Mouse (Mus musculus) forebrain, embryonic 12.5 days (tissue): Measurements from ENCODE around the gene A2ml1. TPM values are rescaled to one million over a fixed set of nuclear protein-coding genes. Genes with fewer than 3 reads are reported as not detected.

Source experiments
- ATAC-seq: fragments of 200-750 bp; cut with Nextera tagmentation; 2 replicates; pipeline ENCODE4 v1.8.0; 2017; ENCODE audit warnings: moderate TSS enrichment; ENCODE audit not compliant: low FRiP score
- H3K27ac ChIP-seq: fragments of 300-500 bp; sonication (generic); 2 replicates; pipeline ENCODE4 v1.5.1; 2016; ENCODE audit warnings: mild to moderate bottlenecking
- H3K27me3 ChIP-seq: fragments of 300-500 bp; sonication (generic); 2 replicates; pipeline ENCODE4 v1.6.1; 2016; ENCODE audit warnings: mild to moderate bottlenecking
- H3K36me3 ChIP-seq: fragments of 300-500 bp; sonication (generic); replicated peaks from 2 replicates; pipeline ENCODE4 v1.6.1; 2016; ENCODE audit warnings: mild to moderate bottlenecking
- H3K4me1 ChIP-seq: fragments of 300-500 bp; sonication (generic); 2 replicates; pipeline ENCODE4 v1.6.1; 2016
- H3K4me2 ChIP-seq: fragments of 300-500 bp; sonication (generic); 2 replicates; pipeline ENCODE4 v1.6.1; 2016; ENCODE audit warnings: mild to moderate bottlenecking, moderate library complexity
- H3K4me3 ChIP-seq: fragments of 300-500 bp; sonication (generic); replicated peaks from 2 replicates; pipeline ENCODE4 v1.5.1; 2016; ENCODE audit warnings: mild to moderate bottlenecking
- H3K9ac ChIP-seq: fragments of 300-500 bp; sonication (generic); 2 replicates; pipeline ENCODE4 v1.6.1; 2016; ENCODE audit warnings: mild to moderate bottlenecking
- H3K9me3 ChIP-seq: fragments of 300-500 bp; sonication (generic); 2 replicates; pipeline ENCODE4 v1.6.1; 2016
- WGBS: fragments of 180-500 bp; shearing (Covaris S2); methylation state at CpG from one replicate; pipeline ENCODE4 v1.1.7; 2016; 5-methylcytosine and 5-hydroxymethylcytosine counted together
- polyA plus RNA-seq: library from polyadenylated mRNA; unstranded; fragments of >200 nt; fragmentation: Nextera tagmentation; extraction: Ambion mirVana; gene quantifications from 2 replicates; pipeline ENCODE4 v1.2.1, GENCODE M21; 2016

The A2ml1 gene
- polyA plus RNA-seq, 1 experiment from 2014 or later, result 0.57 TPM

DNA sequence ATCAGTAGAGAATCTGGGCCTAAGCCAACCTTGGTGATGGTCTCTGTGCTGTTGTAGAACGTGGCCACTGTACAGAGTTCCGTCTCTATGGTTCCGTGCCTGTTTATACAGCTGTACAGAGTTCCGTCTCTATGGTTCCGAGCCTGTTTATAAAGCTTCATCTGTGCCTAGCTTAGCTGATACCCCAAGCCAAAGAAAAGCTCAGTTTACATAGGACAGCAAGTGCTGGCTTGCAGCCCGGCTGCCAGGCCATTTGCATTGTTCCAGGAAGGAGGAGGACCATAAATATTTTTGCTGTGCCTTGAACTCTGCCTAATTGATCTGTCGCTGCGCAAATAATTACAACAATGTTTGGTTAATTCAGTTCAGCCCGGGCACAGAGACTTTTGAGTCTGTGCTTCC, 15.7 kb upstream of the A2ml1 start:
- Histone ChIP-seq H3K4me3 (no peak overlapping the region), H3K9ac (no peak overlapping the region), H3K9me3 (no peaks in the 10 kb centered on the region), H3K27me3 (no peaks in the 10 kb centered on the region), H3K4me1 (peaks cover 8% of the 10 kb centered on the region), H3K36me3 (no peaks in the 10 kb centered on the region), H3K4me2 (peak overlapping the region; percentile 32), H3K27ac (no peak overlapping the region)
- WGBS, result 40% methylated on average over 9 of the region's 9 CpGs
- peak; percentile 69 for ATAC-seq

- H3K4me2 ChIP-seq, result no peak overlapping the region
- no peak for ATAC-seq
- H3K4me1 ChIP-seq, result peaks cover 5% of the 10 kb centered on the region
- WGBS, result 90% methylated on average over 9 of the region's 9 CpGs
- H3K27ac ChIP-seq, result no peak overlapping the region
- no peaks in the 10 kb centered on the region for H3K36me3 ChIP-seq
- H3K4me3 ChIP-seq, result no peak overlapping the region
- H3K27me3 ChIP-seq, result no peaks in the 10 kb centered on the region
- H3K9ac ChIP-seq, result no peak overlapping the region
- H3K9me3 ChIP-seq, result no peaks in the 10 kb centered on the region
Observed at GRCm38 (mm10) chr6:128594651-128595050, 13.2 kb upstream of the A2ml1 start.

GRCm38 (mm10) chr6:128589426-128589825, 8.0 kb upstream of the A2ml1 start:
- no peak overlapping the region for H3K4me2 ChIP-seq
- H3K4me1 ChIP-seq, result no peaks in the 10 kb centered on the region; the same call in 1 of the 2 replicates
- no peaks in the 10 kb centered on the region for H3K36me3 ChIP-seq
- no peaks in the 10 kb centered on the region for H3K9me3 ChIP-seq
- H3K9ac ChIP-seq, result no peak overlapping the region
- no peaks in the 10 kb centered on the region for H3K27me3 ChIP-seq
- no peak overlapping the region for H3K27ac ChIP-seq
- H3K4me3 ChIP-seq, result no peak overlapping the region
- WGBS, result 30% methylated on average over 4 of the region's 4 CpGs
- ATAC-seq, result no peak

DNA sequence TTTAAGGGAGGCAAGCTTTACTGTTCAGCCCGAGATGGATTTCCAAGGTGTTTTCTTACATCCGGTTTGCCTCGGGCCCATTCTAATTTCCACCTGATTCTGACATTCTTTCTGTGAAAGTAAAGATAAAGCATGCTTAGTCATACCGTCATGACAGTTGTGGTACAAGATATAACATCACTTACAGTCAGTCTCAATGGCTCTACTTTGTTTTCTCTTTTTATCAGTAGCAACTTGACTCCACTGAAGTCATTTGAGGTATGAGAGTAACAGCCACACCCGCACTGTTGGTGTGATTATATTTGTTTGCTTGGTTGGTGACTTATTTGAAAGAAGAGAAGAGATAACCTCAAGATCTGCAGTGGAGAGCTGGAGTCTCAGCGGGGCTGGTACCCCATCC, 6.2 kb upstream of the A2ml1 start:
- Histone ChIP-seq H3K9me3 (no peaks in the 10 kb centered on the region), H3K9ac (no peak overlapping the region), H3K27ac (no peak overlapping the region), H3K36me3 (no peaks in the 10 kb centered on the region), H3K27me3 (no peaks in the 10 kb centered on the region), H3K4me2 (no peak overlapping the region), H3K4me3 (no peak overlapping the region), H3K4me1 (no peaks in the 10 kb centered on the region; the same call in 1 of the 2 replicates)
- WGBS, result 88% methylated on average over 6 of the region's 6 CpGs
- ATAC-seq, result no peak

- Histone ChIP-seq H3K4me2 (no peak overlapping the region), H3K27me3 (no peaks in the 10 kb centered on the region), H3K36me3 (no peaks in the 10 kb centered on the region), H3K4me1 (no peaks in the 10 kb centered on the region; the same call in 1 of the 2 replicates), H3K9ac (no peak overlapping the region), H3K9me3 (no peaks in the 10 kb centered on the region), H3K27ac (no peak overlapping the region), H3K4me3 (no peak overlapping the region)
- WGBS, result 66% methylated on average over 11 of the region's 11 CpGs
- ATAC-seq, result peak; percentile 39; the same call in 1 of the 2 replicates
Observed at GRCm38 (mm10) chr6:128585642-128586245, 4.3 kb upstream of the A2ml1 start.

- H3K36me3 ChIP-seq, result no peaks in the 10 kb centered on the region
- H3K4me1 ChIP-seq, result no peaks in the 10 kb centered on the region; the same call in 1 of the 2 replicates
- no peak overlapping the region for H3K4me3 ChIP-seq
- no peaks in the 10 kb centered on the region for H3K27me3 ChIP-seq
- no peaks in the 10 kb centered on the region for H3K9me3 ChIP-seq
- H3K27ac ChIP-seq, result no peak overlapping the region
- no peak for ATAC-seq
- 29% methylated on average over 10 of the region's 10 CpGs for WGBS
- no peak overlapping the region for H3K4me2 ChIP-seq
- H3K9ac ChIP-seq, result no peak overlapping the region
Observed at GRCm38 (mm10) chr6:128584070-128584660, 2.8 kb upstream of the A2ml1 start.

DNA sequence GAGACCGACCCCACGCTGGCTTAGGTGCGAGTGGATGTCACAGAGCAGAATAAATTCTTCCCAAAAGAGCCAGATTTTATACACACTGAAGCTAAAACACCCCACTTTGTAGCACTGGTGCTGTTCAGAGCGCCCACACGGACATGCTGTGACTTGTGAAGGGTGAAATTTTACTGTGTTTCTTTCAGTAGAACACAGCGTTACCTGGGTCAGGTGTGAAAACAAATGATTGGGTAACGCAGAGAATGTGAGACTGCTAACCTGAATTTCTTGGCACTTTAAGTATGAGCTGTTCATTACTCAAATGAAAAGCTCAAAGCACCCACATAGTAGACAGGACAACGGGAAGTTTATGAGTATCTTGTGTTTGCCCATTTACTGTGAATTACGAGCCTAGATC, 4.1 kb downstream of the A2ml1 start:
- H3K4me2 ChIP-seq, result no peak overlapping the region
- H3K27ac ChIP-seq, result no peak overlapping the region
- no peak overlapping the region for H3K4me3 ChIP-seq
- no peaks in the 10 kb centered on the region for H3K9me3 ChIP-seq
- no peaks in the 10 kb centered on the region for H3K36me3 ChIP-seq
- ATAC-seq, result no peak
- no peaks in the 10 kb centered on the region for H3K27me3 ChIP-seq
- no peak overlapping the region for H3K9ac ChIP-seq
- 90% methylated on average over 9 of the region's 9 CpGs for WGBS
- no peaks in the 10 kb centered on the region for H3K4me1 ChIP-seq

DNA sequence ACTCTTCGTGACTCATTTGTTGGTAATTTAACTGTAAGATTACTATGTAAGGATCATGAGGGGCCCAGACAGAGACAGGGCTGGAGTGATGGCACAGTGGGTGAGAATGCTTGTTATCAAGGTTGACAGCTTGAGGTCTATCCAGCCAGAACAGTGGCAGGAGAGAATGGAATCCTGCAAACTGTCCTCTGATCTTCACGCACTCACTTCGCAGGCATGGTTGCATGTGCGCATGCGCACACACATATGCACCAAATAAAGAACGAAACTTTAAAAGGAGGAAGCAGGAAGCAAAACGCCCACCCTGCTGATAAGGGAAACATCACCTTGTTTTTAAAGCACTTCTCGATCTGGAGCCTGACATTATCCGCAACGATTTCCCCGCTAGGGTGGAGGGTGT, 14.8 kb downstream of the A2ml1 start:
- no peak overlapping the region for H3K4me2 ChIP-seq
- H3K27me3 ChIP-seq, result no peaks in the 10 kb centered on the region
- H3K9me3 ChIP-seq, result no peaks in the 10 kb centered on the region
- WGBS, result 94% methylated on average over 11 of the region's 11 CpGs
- H3K36me3 ChIP-seq, result no peaks in the 10 kb centered on the region
- H3K9ac ChIP-seq, result no peak overlapping the region
- H3K27ac ChIP-seq, result no peak overlapping the region
- no peak for ATAC-seq
- no peaks in the 10 kb centered on the region for H3K4me1 ChIP-seq
- H3K4me3 ChIP-seq, result no peak overlapping the region

DNA sequence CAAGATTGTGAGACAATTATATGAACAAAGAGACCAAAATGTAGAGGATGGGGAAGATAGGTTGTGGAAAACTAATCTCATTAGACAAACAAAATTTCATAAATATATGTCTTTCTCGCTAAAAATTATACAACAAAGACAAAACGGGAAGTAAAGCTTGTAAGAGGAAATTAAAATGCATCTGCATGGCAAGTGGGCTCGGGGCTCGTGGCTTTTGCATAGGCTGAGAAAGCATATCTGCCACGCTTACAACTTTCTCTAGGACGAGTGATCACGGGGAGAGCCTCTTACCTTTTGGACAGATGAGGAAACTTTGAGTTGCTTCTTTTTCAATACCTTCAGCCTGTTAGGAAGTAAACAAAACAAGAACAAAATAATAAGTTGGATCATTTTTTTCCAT, 27.4 kb downstream of the A2ml1 start:
- Histone ChIP-seq H3K27me3 (no peaks in the 10 kb centered on the region), H3K9me3 (no peaks in the 10 kb centered on the region), H3K9ac (no peak overlapping the region), H3K4me2 (no peak overlapping the region), H3K27ac (no peak overlapping the region), H3K4me1 (no peaks in the 10 kb centered on the region), H3K36me3 (no peaks in the 10 kb centered on the region), H3K4me3 (no peak overlapping the region)
- 90% methylated on average over 7 of the region's 7 CpGs for WGBS
- ATAC-seq, result no peak

- Histone ChIP-seq H3K27me3 (no peaks in the 10 kb centered on the region), H3K4me1 (no peaks in the 10 kb centered on the region), H3K27ac (no peak overlapping the region), H3K4me2 (no peak overlapping the region), H3K4me3 (no peak overlapping the region), H3K36me3 (no peaks in the 10 kb centered on the region), H3K9me3 (no peaks in the 10 kb centered on the region), H3K9ac (no peak overlapping the region)
- ATAC-seq, result no peak
- 87% methylated on average over 15 of the region's 15 CpGs for WGBS
Observed at GRCm38 (mm10) chr6:128549463-128550452, 31.6 kb downstream of the A2ml1 start.

DNA sequence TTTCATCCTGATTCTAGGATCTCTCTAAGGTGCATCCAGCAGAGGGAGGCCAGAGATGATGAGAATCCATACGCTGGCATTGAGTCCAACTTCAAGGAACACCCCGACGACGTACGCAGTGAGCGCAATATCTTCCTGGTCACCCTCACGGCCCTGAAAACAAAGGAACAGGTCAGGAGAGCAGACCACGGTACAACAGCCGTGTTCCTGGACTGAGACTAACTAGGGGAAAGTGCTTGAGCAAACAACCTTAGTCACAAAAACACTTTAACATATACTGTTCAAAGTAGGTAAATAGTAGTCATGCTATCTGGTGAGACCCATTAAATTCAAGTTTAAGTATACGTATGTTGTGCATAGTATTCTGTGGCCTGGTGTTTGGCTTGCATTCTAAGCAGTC, 32.9 kb downstream of the A2ml1 start:
- no peak overlapping the region for H3K4me2 ChIP-seq
- no peak overlapping the region for H3K27ac ChIP-seq
- 92% methylated on average over 10 of the region's 10 CpGs for WGBS
- no peak overlapping the region for H3K9ac ChIP-seq
- no peak overlapping the region for H3K4me3 ChIP-seq
- H3K4me1 ChIP-seq, result no peaks in the 10 kb centered on the region
- no peaks in the 10 kb centered on the region for H3K9me3 ChIP-seq
- H3K27me3 ChIP-seq, result no peaks in the 10 kb centered on the region
- ATAC-seq, result no peak
- no peaks in the 10 kb centered on the region for H3K36me3 ChIP-seq

GRCm38 (mm10) chr6:128545402-128545801, 36.0 kb downstream of the A2ml1 start:
- no peaks in the 10 kb centered on the region for H3K36me3 ChIP-seq
- no peak overlapping the region for H3K4me3 ChIP-seq
- WGBS, result 87% methylated on average over 4 of the region's 4 CpGs
- no peak overlapping the region for H3K4me2 ChIP-seq
- H3K27ac ChIP-seq, result no peak overlapping the region
- no peaks in the 10 kb centered on the region for H3K4me1 ChIP-seq
- H3K9me3 ChIP-seq, result no peaks in the 10 kb centered on the region
- ATAC-seq, result no peak
- no peak overlapping the region for H3K9ac ChIP-seq
- H3K27me3 ChIP-seq, result no peaks in the 10 kb centered on the region
